Mouse (Mus musculus) liver, embryonic 14.5 days (tissue): Measurements from ENCODE around the gene Kidins220. TPM values are rescaled to one million over a fixed set of nuclear protein-coding genes. Genes with fewer than 3 reads are reported as not detected.

ENCODE experiments used
- ATAC-seq: fragments of 200-750 bp; cut with Nextera tagmentation; 2 replicates; pipeline ENCODE4 v1.8.0; 2017; ENCODE audit warnings: moderate number of reproducible peaks, mild to moderate bottlenecking, moderate library complexity; ENCODE audit not compliant: insufficient read depth
- DNase-seq, 3 experiments: peaks; one replicate each; pipeline ENCODE4 v3.0.0-alpha.2; 2012 to 2013; ENCODE audit warnings: low read depth in 3 of 3, low spot score in 3 of 3
- H3K27ac ChIP-seq: fragments of 300-500 bp; sonication (generic); 2 replicates; pipeline ENCODE4 v1.5.1; 2014; ENCODE audit warnings: moderate library complexity, mild to moderate bottlenecking, control low read depth, inconsistent platforms
- H3K27me3 ChIP-seq: fragments of 300-500 bp; sonication (generic); 2 replicates; pipeline ENCODE4 v1.6.1; 2014; ENCODE audit warnings: mild to moderate bottlenecking, low read length, moderate library complexity; ENCODE audit not compliant: control insufficient read depth, insufficient read depth
- H3K36me3 ChIP-seq: fragments of 300-500 bp; sonication (generic); replicated peaks from 2 replicates; pipeline ENCODE4 v1.6.1; 2014; ENCODE audit warnings: low read depth; ENCODE audit not compliant: control insufficient read depth, insufficient read depth
- H3K4me1 ChIP-seq, 2 experiments: fragments of 200-500 bp in 1 of 2; fragments of 300-500 bp in 1 of 2; sonication (generic) in 1 of 2; replicated peaks; 2 replicates each; pipeline ENCODE4 v1.6.1; 2012 to 2014; ENCODE audit warnings: antibody characterized with exemption in 1 of 2, inconsistent platforms in 1 of 2, low read length in 1 of 2; ENCODE audit not compliant: control insufficient read depth in 2 of 2, insufficient read depth in 2 of 2
- H3K4me2 ChIP-seq: fragments of 300-500 bp; sonication (generic); 2 replicates; pipeline ENCODE4 v1.6.1; 2014; ENCODE audit warnings: low read depth, mild to moderate bottlenecking, control low read depth, moderate library complexity
- H3K4me3 ChIP-seq, 2 experiments: fragments of 200-500 bp in 1 of 2; fragments of 300-500 bp in 1 of 2; sonication (generic) in 1 of 2; 2 replicates each; pipeline ENCODE4 v1.5.1; 2012 to 2014; ENCODE audit warnings: low read depth in 2 of 2, low read length in 2 of 2, mild to moderate bottlenecking in 2 of 2, control low read depth in 1 of 2, inconsistent platforms in 1 of 2, moderate library complexity in 1 of 2; ENCODE audit not compliant: insufficient read depth in 1 of 2
- H3K9ac ChIP-seq: fragments of 300-500 bp; sonication (generic); replicated peaks from 2 replicates; pipeline ENCODE4 v1.6.1; 2014; ENCODE audit warnings: mild to moderate bottlenecking, control low read depth, moderate library complexity
- H3K9me3 ChIP-seq: fragments of 300-500 bp; sonication (generic); 2 replicates; pipeline ENCODE4 v1.6.1; 2016; ENCODE audit warnings: low read length, mixed read lengths; ENCODE audit not compliant: control insufficient read depth
- CTCF ChIP-seq: IDR thresholded peaks from 2 replicates; pipeline ENCODE4 v1.5.1; 2016; ENCODE audit warnings: antibody characterized with exemption, low read depth, control low read depth
- EP300 ChIP-seq: IDR thresholded peaks from 2 replicates; pipeline ENCODE4 v1.6.1; 2016; ENCODE audit warnings: antibody characterized with exemption, low read depth
- WGBS: fragments of 180-500 bp; shearing (Covaris S2); extraction: QIAGEN DNeasy Blood & Tissue Kit; methylation state at CpG from one replicate; pipeline ENCODE4 v1.1.7; 2014; ENCODE audit not compliant: insufficient replicate concordance; 5-methylcytosine and 5-hydroxymethylcytosine counted together
- polyA plus RNA-seq, 2 experiments: library from polyadenylated mRNA; depleted of rRNA in 1 of 2; stranded (reverse) in 1 of 2; unstranded in 1 of 2; fragments of >200 nt; fragmentation: Nextera tagmentation in 1 of 2; extraction: Ambion mirVana in 1 of 2; gene quantifications; 2 replicates each; pipeline versions ENCODE4 v1.2.1 to v1.2.3; 2012 to 2014

The Kidins220 gene
- polyA plus RNA-seq (2012; rRNA removed) (7.1 and 9.4 TPM in 2 replicates), polyA plus RNA-seq (2014; fragmentation: Nextera tagmentation; extraction: Ambion mirVana) (7.9 and 9.4 TPM in 2 replicates)

- TF ChIP-seq CTCF (peak; percentile 58), EP300 (no peak)
- 13% methylated on average over 29 of the region's 29 CpGs for WGBS
Measured at GRCm38 (mm10) chr12:24974446-24975114, at the start of gene Kidins220. Kidins220 (plus strand) TSS chr12:24974925.

GRCm38 (mm10) chr12:24925276-24925675 is 49.4 kb upstream of the Kidins220 start:
- H3K4me2 ChIP-seq: no peak overlapping the region
- no peak overlapping the region for H3K9ac ChIP-seq
- 72% methylated on average over 5 of the region's 5 CpGs for WGBS
- no peaks in the 10 kb centered on the region for H3K9me3 ChIP-seq
- H3K4me1 ChIP-seq: peaks cover 4 to 7% of the 10 kb centered on the region in 2 experiments
- no peak for DNase-seq
- no peak overlapping the region for H3K27ac ChIP-seq
- no peaks in the 10 kb centered on the region; the same call in 1 of the 2 replicates for H3K27me3 ChIP-seq
- no peak overlapping the region for H3K4me3 ChIP-seq
- ATAC-seq: no peak
- H3K36me3 ChIP-seq: no peaks in the 10 kb centered on the region
- TF ChIP-seq EP300 (no peak), CTCF (no peak)

More at GRCm38 (mm10) chr12:24974446-24975114, at the start of gene Kidins220:
- H3K9ac ChIP-seq: peak within 1 kb of the TSS; percentile 84
- ATAC-seq (peak; percentile 85), DNase-seq (peak; percentile 77 to 88 (median 78))
- H3K4me3 ChIP-seq: peak within 1 kb of the TSS; percentile 87 to 92
- no peaks in the 10 kb centered on the region for H3K27me3 ChIP-seq
- peaks cover 18 to 21% of the 10 kb centered on the region in 2 experiments for H3K4me1 ChIP-seq
- H3K27ac ChIP-seq: peak within 1 kb of the TSS; percentile 85
- no peaks in the 10 kb centered on the region for H3K36me3 ChIP-seq
- H3K9me3 ChIP-seq: no peaks in the 10 kb centered on the region
- peak within 1 kb of the TSS; percentile 90 for H3K4me2 ChIP-seq

- H3K27ac ChIP-seq: no peak overlapping the region
- H3K4me2 ChIP-seq: no peak overlapping the region
- peaks cover 7 to 11% of the 10 kb centered on the region in 2 experiments for H3K4me1 ChIP-seq
- H3K9ac ChIP-seq: no peak overlapping the region
- no peak overlapping the region for H3K4me3 ChIP-seq
- TF ChIP-seq CTCF (no peak), EP300 (no peak)
- no peak for DNase-seq
- no peak for ATAC-seq
- WGBS: 63% methylated on average over 4 of the region's 4 CpGs
- no peaks in the 10 kb centered on the region for H3K36me3 ChIP-seq
- H3K9me3 ChIP-seq: no peaks in the 10 kb centered on the region
- H3K27me3 ChIP-seq: no peaks in the 10 kb centered on the region; the same call in 1 of the 2 replicates
Measured at GRCm38 (mm10) chr12:24925684-24926083, 49.0 kb upstream of the Kidins220 start.

- ATAC-seq (no peak), DNase-seq (no peak)
- H3K36me3 ChIP-seq: no peaks in the 10 kb centered on the region
- no peak overlapping the region for H3K27ac ChIP-seq
- no peak overlapping the region for H3K4me2 ChIP-seq
- TF ChIP-seq EP300: no peak
- no peak for TF ChIP-seq CTCF
- H3K27me3 ChIP-seq: no peaks in the 10 kb centered on the region; the same call in 1 of the 2 replicates
- no peak overlapping the region for H3K4me3 ChIP-seq
- H3K9me3 ChIP-seq: no peaks in the 10 kb centered on the region
- no peak overlapping the region for H3K9ac ChIP-seq
- WGBS: 74% methylated on average over 18 of the region's 18 CpGs
- peaks cover 13 to 17% of the 10 kb centered on the region in 2 experiments for H3K4me1 ChIP-seq
Measured at GRCm38 (mm10) chr12:24928051-24928748, 46.5 kb upstream of the Kidins220 start.

- Histone ChIP-seq H3K9ac (no peak overlapping the region), H3K36me3 (no peaks in the 10 kb centered on the region), H3K27ac (no peak overlapping the region), H3K9me3 (no peaks in the 10 kb centered on the region), H3K4me3 (no peak overlapping the region), H3K4me2 (no peak overlapping the region), H3K4me1 (peaks cover 8 to 14% of the 10 kb centered on the region in 2 experiments), H3K27me3 (no peaks in the 10 kb centered on the region; the same call in 1 of the 2 replicates)
- TF ChIP-seq EP300: no peak
- no peak for TF ChIP-seq CTCF
- ATAC-seq (no peak), DNase-seq (no peak)
- 80% methylated on average over 7 of the region's 7 CpGs for WGBS
Measured at GRCm38 (mm10) chr12:24929043-24929442, 45.7 kb upstream of the Kidins220 start.
